Mouse (Mus musculus) CH12.LX (cell line): ENCODE data around the gene Nova2. TPM values are rescaled to one million over a fixed set of nuclear protein-coding genes. Genes with fewer than 3 reads are reported as not detected.

Experiments
- DNase-seq: peaks from one replicate; pipeline ENCODE4 v3.0.0-alpha.2; 2013; ENCODE audit errors: extremely low read depth
- H3K27ac ChIP-seq: 2 replicates; pipeline ENCODE4 v1.5.1; 2012; ENCODE audit warnings: low read depth, mild to moderate bottlenecking, control low read depth, moderate library complexity; ENCODE audit not compliant: insufficient read depth
- H3K27me3 ChIP-seq: replicated peaks from 2 replicates; pipeline ENCODE3; 2012; ENCODE audit warnings: inconsistent platforms
- H3K36me3 ChIP-seq, 2 experiments: replicated peaks in 1 of 2; 2 replicates each; pipeline versions ENCODE3 to v1.6.1; 2012; ENCODE audit warnings: inconsistent platforms in 1 of 2, low read length in 1 of 2, mild to moderate bottlenecking in 1 of 2, mixed read lengths in 1 of 2, moderate library complexity in 1 of 2; ENCODE audit not compliant: control insufficient read depth in 1 of 2, insufficient read depth in 1 of 2
- H3K4me1 ChIP-seq, 2 experiments: 2 replicates each; pipeline ENCODE4 v1.6.1; 2012; ENCODE audit warnings: inconsistent platforms in 1 of 2, moderate library complexity in 1 of 2; ENCODE audit not compliant: insufficient read depth in 2 of 2, control insufficient read depth in 1 of 2
- H3K4me2 ChIP-seq: 2 replicates; pipeline ENCODE4 v1.6.1; 2012; ENCODE audit warnings: low read depth, mild to moderate bottlenecking, control low read depth; ENCODE audit not compliant: poor library complexity, insufficient read depth, severe bottlenecking
- H3K4me3 ChIP-seq, 3 experiments: fragments of 150-350 bp in 1 of 3; sonication (generic) in 1 of 3; replicated peaks in 1 of 3; 2 replicates each; pipeline versions ENCODE3 to v1.5.1; 2011 to 2012; ENCODE audit warnings: low read depth in 2 of 3, low read length in 2 of 3, mild to moderate bottlenecking in 2 of 3, moderate library complexity in 2 of 3, control low read depth in 1 of 3, improper control_type of control experiment in 1 of 3, inconsistent platforms in 1 of 3, mixed read lengths in 1 of 3; ENCODE audit not compliant: poor library complexity in 1 of 3
- H3K79me2 ChIP-seq: replicated peaks from 2 replicates; pipeline ENCODE4 v1.6.1; 2012; ENCODE audit warnings: mild to moderate bottlenecking, moderate library complexity; ENCODE audit not compliant: control insufficient read depth, poor library complexity, insufficient read depth, severe bottlenecking; ENCODE audit errors: extremely low read depth
- H3K9ac ChIP-seq: 2 replicates; pipeline ENCODE4 v1.6.1; 2012; ENCODE audit warnings: low read depth, mild to moderate bottlenecking, control low read depth, moderate library complexity; ENCODE audit not compliant: insufficient read depth
- H3K9me3 ChIP-seq: replicated peaks from 2 replicates; pipeline ENCODE3; 2012; ENCODE audit warnings: low read length, inconsistent platforms, mixed read lengths
- CHD1 ChIP-seq: IDR thresholded peaks from 2 replicates; pipeline ENCODE4 v1.6.1; 2012; ENCODE audit warnings: low read depth, low read length, improper control_type of control experiment, inconsistent platforms
- CHD2 ChIP-seq: IDR thresholded peaks from 2 replicates; pipeline ENCODE4 v1.6.1; 2011; ENCODE audit warnings: low read length, improper control_type of control experiment
- CTCF ChIP-seq, 2 experiments: IDR thresholded peaks in 1 of 2; conservative IDR thresholded peaks in 1 of 2; 2 replicates each; pipeline ENCODE4 v1.5.1; 2011 to 2012; ENCODE audit warnings: low read depth in 2 of 2, low read length in 2 of 2, improper control_type of control experiment in 1 of 2, inconsistent platforms in 1 of 2, mild to moderate bottlenecking in 1 of 2, moderate library complexity in 1 of 2
- E2F4 ChIP-seq: IDR thresholded peaks from 2 replicates; pipeline ENCODE4 v1.6.1; 2011; ENCODE audit warnings: low read depth, low read length, improper control_type of control experiment; ENCODE audit not compliant: insufficient replicate concordance
- EP300 ChIP-seq: IDR thresholded peaks from 2 replicates; pipeline ENCODE4 v1.6.1; 2011; ENCODE audit warnings: low read length, improper control_type of control experiment
- ETS1 ChIP-seq: conservative IDR thresholded peaks from 2 replicates; pipeline ENCODE4 v1.6.1; 2012; ENCODE audit warnings: low read depth, mild to moderate bottlenecking, inconsistent platforms, low read length, improper control_type of control experiment, moderate library complexity
- IRF4 ChIP-seq: IDR thresholded peaks from 2 replicates; pipeline ENCODE4 v1.6.1; 2014; ENCODE audit warnings: low read depth, mild to moderate bottlenecking, inconsistent platforms, low read length, improper control_type of control experiment
- JUND ChIP-seq: conservative IDR thresholded peaks from 2 replicates; pipeline ENCODE4 v1.6.1; 2011; ENCODE audit warnings: low read depth, low read length, improper control_type of control experiment
- KAT2A ChIP-seq: IDR thresholded peaks from 2 replicates; pipeline ENCODE4 v1.6.1; 2012; ENCODE audit warnings: low read length, improper control_type of control experiment, inconsistent platforms; ENCODE audit not compliant: insufficient replicate concordance
- MAX ChIP-seq: IDR thresholded peaks from 2 replicates; pipeline ENCODE4 v1.6.1; 2011; ENCODE audit warnings: low read length, improper control_type of control experiment
- MEF2A ChIP-seq: IDR thresholded peaks from 2 replicates; pipeline ENCODE4 v1.6.1; 2014; ENCODE audit warnings: low read depth, mild to moderate bottlenecking, inconsistent platforms, low read length, improper control_type of control experiment, borderline replicate concordance
- MXI1 ChIP-seq: IDR thresholded peaks from 2 replicates; pipeline ENCODE4 v1.6.1; 2011; ENCODE audit warnings: mild to moderate bottlenecking, low read depth, low read length, improper control_type of control experiment
- NELFE ChIP-seq: IDR thresholded peaks from 2 replicates; pipeline ENCODE4 v1.6.1; 2011; ENCODE audit warnings: low read depth, low read length, improper control_type of control experiment
- NRF1 ChIP-seq: IDR thresholded peaks from 2 replicates; pipeline ENCODE4 v1.6.1; 2014; ENCODE audit warnings: low read depth, mild to moderate bottlenecking, inconsistent platforms, low read length, improper control_type of control experiment, moderate library complexity
- POLR2A ChIP-seq: IDR thresholded peaks from 2 replicates; pipeline ENCODE4 v1.6.1; 2011; ENCODE audit warnings: low read depth, mild to moderate bottlenecking, improper control_type of control experiment, low read length
- SIN3A ChIP-seq: IDR thresholded peaks from 2 replicates; pipeline ENCODE4 v1.6.1; 2012; ENCODE audit warnings: low read length, improper control_type of control experiment, inconsistent platforms
- SMC3 ChIP-seq: IDR thresholded peaks from 2 replicates; pipeline ENCODE4 v1.6.1; 2011; ENCODE audit warnings: low read depth, low read length, improper control_type of control experiment
- TBP ChIP-seq: conservative IDR thresholded peaks from 2 replicates; pipeline ENCODE4 v1.6.1; 2011; ENCODE audit warnings: low read depth, low read length, improper control_type of control experiment
- UBTF ChIP-seq: IDR thresholded peaks from 2 replicates; pipeline ENCODE4 v1.6.1; 2012; ENCODE audit warnings: low read depth, mild to moderate bottlenecking, inconsistent platforms, low read length, improper control_type of control experiment, moderate library complexity
- USF1 ChIP-seq: IDR thresholded peaks from 2 replicates; pipeline ENCODE4 v1.6.1; 2014; ENCODE audit warnings: low read depth, mild to moderate bottlenecking, inconsistent platforms, low read length, improper control_type of control experiment
- ZKSCAN1 ChIP-seq: IDR thresholded peaks from 2 replicates; pipeline ENCODE4 v1.6.1; 2012; ENCODE audit warnings: low read depth, inconsistent platforms, low read length, improper control_type of control experiment, borderline replicate concordance
- dilution Hi-C: fragments of 300-500 bp; cut with MboI; formaldehyde crosslinking; loops from 2 replicates; pipeline ENCODE4 v1.14.3; 2020; ENCODE audit warnings: low sequenced_read_pairs; ENCODE audit not compliant: extremely low pct_unique_long_range_greater_than_20kb, extremely low pct_ligation_motif_present
- in situ Hi-C: fragments of 300-500 bp; cut with MboI; formaldehyde crosslinking; loops from 3 replicates; pipeline ENCODE4 v1.14.3; 2019; ENCODE audit warnings: low sequenced_read_pairs, low pct_ligation_motif_present, low pct_unique_long_range_greater_than_20kb, mixed read lengths
- polyA plus RNA-seq: library from polyadenylated mRNA; unstranded; fragments of >175 nt; gene quantifications from 2 replicates; pipeline ENCODE4 v1.2.1, GENCODE M21; 2012; ENCODE audit warnings: low read depth; ENCODE audit not compliant: insufficient read length
- total RNA-seq, 2 experiments: library from RNA; depleted of rRNA; stranded (reverse); fragments of 300-350 nt in 1 of 2; fragments of >200 nt in 1 of 2; gene quantifications; 2 replicates each; pipeline ENCODE4 v1.2.3; 2012 to 2014

Gene Nova2
- total and polyA plus RNA-seq, 3 experiments: 0.04 TPM; not detected in 2

GRCm38 (mm10) chr7:18951397-18951796, 25.7 kb downstream of the Nova2 start:
- DNase-seq: peak; percentile 33
- H3K27me3 ChIP-seq: peaks cover 74% of the 10 kb centered on the region
- H3K4me2 ChIP-seq: peak overlapping the region; percentile 71
- no peaks in the 10 kb centered on the region for H3K79me2 ChIP-seq
- dilution Hi-C loops: no loop called here
- H3K4me1 ChIP-seq: peaks cover 0 to 6% of the 10 kb centered on the region in 2 experiments; a peak in 1 of 4 replicates
- H3K4me3 ChIP-seq: no peak overlapping the region
- H3K9ac ChIP-seq: no peak overlapping the region
- TF ChIP-seq TBP (no peak), ZKSCAN1 (no peak), JUND (no peak), NRF1 (no peak), ETS1 (no peak), UBTF (no peak), MXI1 (peak; percentile 71), MAX (no peak), CHD2 (no peak), MEF2A (no peak), EP300 (no peak), CTCF (conservative IDR thresholded peaks at IDR 0.05 in 1 of 2, IDR thresholded peaks at IDR 0.05 in 1 of 2; ENCODE audit: low read depth in 2 of 2, low read length in 2 of 2) (no peak), CHD1 (no peak), IRF4 (no peak), SIN3A (0 out of 2 replicates have a peak, but pooled peaks have one; percentile 60), E2F4 (no peak)
- in situ Hi-C loops: no loop called here
- no peaks in the 10 kb centered on the region for H3K36me3 ChIP-seq
- no peaks in the 10 kb centered on the region for H3K9me3 ChIP-seq
- H3K27ac ChIP-seq: no peak overlapping the region

DNA sequence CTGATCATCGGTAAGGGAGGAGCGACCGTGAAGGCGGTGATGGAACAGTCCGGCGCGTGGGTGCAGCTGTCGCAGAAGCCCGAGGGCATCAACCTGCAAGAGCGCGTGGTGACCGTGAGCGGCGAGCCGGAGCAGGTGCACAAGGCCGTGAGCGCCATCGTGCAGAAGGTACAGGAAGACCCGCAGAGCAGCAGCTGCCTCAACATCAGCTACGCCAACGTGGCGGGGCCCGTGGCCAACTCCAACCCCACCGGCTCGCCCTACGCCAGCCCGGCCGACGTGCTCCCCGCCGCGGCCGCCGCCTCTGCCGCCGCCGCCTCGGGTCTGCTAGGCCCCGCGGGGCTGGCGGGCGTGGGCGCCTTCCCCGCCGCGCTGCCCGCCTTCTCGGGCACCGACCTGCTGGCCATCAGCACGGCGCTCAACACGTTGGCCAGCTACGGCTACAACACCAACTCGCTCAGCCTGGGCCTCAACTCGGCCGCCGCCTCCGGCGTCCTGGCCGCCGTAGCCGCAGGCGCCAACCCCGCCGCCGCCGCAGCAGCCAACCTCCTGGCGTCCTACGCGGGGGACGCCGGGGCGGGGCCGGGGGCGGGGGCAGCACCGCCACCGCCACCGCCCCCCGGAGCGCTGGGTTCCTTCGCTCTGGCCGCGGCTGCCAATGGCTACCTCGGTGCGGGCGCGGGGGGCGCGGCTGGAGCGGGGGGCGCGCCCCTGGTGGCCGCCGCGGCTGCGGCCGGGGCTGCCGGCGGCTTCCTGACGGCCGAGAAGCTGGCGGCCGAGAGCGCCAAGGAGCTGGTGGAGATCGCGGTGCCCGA, 32.1 kb downstream of the Nova2 start:
- TF ChIP-seq CTCF (conservative IDR thresholded peaks at IDR 0.05 in 1 of 2, IDR thresholded peaks at IDR 0.05 in 1 of 2; ENCODE audit: low read depth in 2 of 2, low read length in 2 of 2): no peak
- TF ChIP-seq SIN3A: no peak
- TF ChIP-seq MEF2A: no peak
- no peak for TF ChIP-seq NRF1
- peak; percentile 56; the same call in 1 of the 2 replicates for TF ChIP-seq POLR2A
- no peak for TF ChIP-seq KAT2A
- TF ChIP-seq CHD2: no peak
- no peak for TF ChIP-seq USF1
- 0 out of 2 replicates have a peak, but pooled peaks have one; percentile 33 for TF ChIP-seq NELFE
- no peak for TF ChIP-seq E2F4
- no peak for TF ChIP-seq SMC3
- no peak for TF ChIP-seq ETS1
- TF ChIP-seq MXI1: peak; percentile 37; the same call in 1 of the 2 replicates
- peak; percentile 34; the same call in 1 of the 2 replicates for TF ChIP-seq UBTF
- TF ChIP-seq ZKSCAN1: no peak
- TF ChIP-seq, all 38 proteins: peak for 4
- dilution Hi-C loops: no loop called here
- in situ Hi-C loops: no loop called here
- DNase-seq: no peak
- peak overlapping the region; percentile 83 for H3K4me2 ChIP-seq
- H3K4me3 ChIP-seq: peak overlapping the region; percentile 16 to 90 (median 22)
- peaks cover 9% of the 10 kb centered on the region for H3K9me3 ChIP-seq
- no peak overlapping the region for H3K27ac ChIP-seq
- peak overlapping the region; percentile 73 for H3K9ac ChIP-seq
- peaks cover 13 to 24% of the 10 kb centered on the region in 2 experiments for H3K4me1 ChIP-seq
- H3K36me3 ChIP-seq: no peaks in the 10 kb centered on the region
- peaks cover 94% of the 10 kb centered on the region for H3K27me3 ChIP-seq
- H3K79me2 ChIP-seq: 0 out of 2 replicates have a peak, but pooled peaks cover 3% of the 10 kb centered on the region
